Mouse (Mus musculus) MEL (cell line): ENCODE data around the gene Pgc.

ENCODE experiments used
- CTCF ChIP-seq, 3 experiments: IDR thresholded peaks in 2 of 3; conservative IDR thresholded peaks in 1 of 3; 2 replicates each; pipeline ENCODE4 v1.5.1; 2011 to 2012; ENCODE audit warnings: low read length in 3 of 3, low read depth in 2 of 3, mild to moderate bottlenecking in 2 of 3, improper control_type of control experiment in 1 of 3, inconsistent platforms in 1 of 3, mixed read lengths in 1 of 3, moderate library complexity in 1 of 3; ENCODE audit not compliant: control insufficient read depth in 1 of 3, insufficient read depth in 1 of 3, poor library complexity in 1 of 3, severe bottlenecking in 1 of 3
- EP300 ChIP-seq, 2 experiments: IDR thresholded peaks; 2 replicates each; pipeline ENCODE4 v1.6.1; 2011; ENCODE audit warnings: improper control_type of control experiment in 2 of 2, low read length in 2 of 2, low read depth in 1 of 2, mild to moderate bottlenecking in 1 of 2
- HCFC1 ChIP-seq: IDR thresholded peaks from 2 replicates; pipeline ENCODE4 v1.6.1; 2012; ENCODE audit warnings: low read depth, mild to moderate bottlenecking, inconsistent platforms, low read length, improper control_type of control experiment, moderate library complexity
- MAFK ChIP-seq: IDR thresholded peaks from 2 replicates; pipeline ENCODE4 v1.6.1; 2011; ENCODE audit warnings: low read depth, mild to moderate bottlenecking, low read length, improper control_type of control experiment, borderline replicate concordance
- POLR2A ChIP-seq, 2 experiments: IDR thresholded peaks; 2 replicates each; pipeline ENCODE4 v1.6.1; 2011 to 2012; ENCODE audit warnings: low read length in 2 of 2, mild to moderate bottlenecking in 2 of 2, control low read depth in 1 of 2, improper control_type of control experiment in 1 of 2, low read depth in 1 of 2, moderate library complexity in 1 of 2; ENCODE audit not compliant: control insufficient read depth in 1 of 2, insufficient read depth in 1 of 2, poor library complexity in 1 of 2
- TAL1 ChIP-seq: IDR thresholded peaks from 2 replicates; pipeline ENCODE4 v1.6.1; 2012; ENCODE audit warnings: mild to moderate bottlenecking, inconsistent platforms, low read length, moderate library complexity, mixed read lengths

DNA sequence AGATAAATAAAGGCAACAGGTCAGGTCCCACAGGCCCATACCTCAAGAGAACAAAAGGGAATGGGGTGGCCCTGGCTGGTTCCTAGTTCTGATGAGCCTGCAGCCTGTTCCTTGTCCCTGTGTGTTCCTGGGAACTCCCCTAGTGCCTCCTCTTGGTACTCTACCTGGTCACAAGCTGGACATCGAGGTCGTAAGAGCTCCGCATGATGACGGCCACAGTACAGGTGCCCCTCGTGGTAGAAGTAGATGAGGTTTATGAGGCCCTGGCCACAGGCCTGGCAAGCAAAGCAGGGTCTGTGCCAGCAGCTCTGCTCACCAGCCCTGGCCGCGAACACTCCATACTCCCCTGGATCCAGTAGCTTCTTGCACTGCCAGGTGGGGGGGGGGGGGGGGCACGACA is 36.7 kb upstream of the Pgc start:
- no peak for TF ChIP-seq EP300 (IDR thresholded peaks at IDR 0.05; ENCODE audit: low read depth in 1 of 2, low read length in 2 of 2)
- TF ChIP-seq TAL1 = no peak
- TF ChIP-seq MAFK = no peak
- no peak for TF ChIP-seq CTCF (IDR thresholded peaks at IDR 0.05 in 2 of 3, conservative IDR thresholded peaks at IDR 0.05 in 1 of 3; ENCODE audit: control insufficient read depth in 1 of 3, insufficient read depth in 1 of 3, low read depth in 2 of 3, low read length in 3 of 3, poor library complexity in 1 of 3, severe bottlenecking in 1 of 3)
- no peak for TF ChIP-seq POLR2A (IDR thresholded peaks at IDR 0.05; ENCODE audit: control insufficient read depth in 1 of 2, insufficient read depth in 1 of 2, low read depth in 1 of 2, low read length in 2 of 2, poor library complexity in 1 of 2)
- TF ChIP-seq HCFC1 = no peak
